Mouse (Mus musculus) erythroid progenitor cell, adult 5-6 weeks (primary cell): ENCODE results near the gene Wipf2. TPM values are rescaled to one million over a fixed set of nuclear protein-coding genes. Genes with fewer than 3 reads are reported as not detected.

Experiments used
- ATAC-seq: replicated peaks from 2 replicates; pipeline ENCODE4 v1.8.0; 2016; ENCODE audit warnings: moderate number of reproducible peaks, mild to moderate bottlenecking, moderate TSS enrichment, inconsistent platforms; ENCODE audit not compliant: poor library complexity, low FRiP score, severe bottlenecking
- total RNA-seq, 2 experiments: library from RNA; stranded (forward) in 1 of 2; stranded (reverse) in 1 of 2; fragments of 150-400 nt in 1 of 2; fragments of 186-747, 209-891 nt in 1 of 2; gene quantifications; 2 replicates each; pipeline versions ENCODE4 v1.2.3 to v1.2.4; 2015 to 2017; ENCODE audit warnings: low replicate concordance in 2 of 2

The Wipf2 gene
- 15.1 and 36.0 TPM in 2 replicates for total RNA-seq (2015; ENCODE audit: low replicate concordance)
- total RNA-seq (2017; ENCODE audit: low replicate concordance), result 8.2 and 8.9 TPM in 2 replicates

- ATAC-seq, result peak; percentile 94
Observed at GRCm38 (mm10) chr11:98863028-98863750, at the start of gene Wipf2. Wipf2 (plus strand) TSS chr11:98863638.

GRCm38 (mm10) chr11:98816706-98817239 lies 46.7 kb upstream of the Wipf2 start:
- ATAC-seq, result no peak

GRCm38 (mm10) chr11:98820968-98821367 lies 42.5 kb upstream of the Wipf2 start:
- ATAC-seq, result no peak

GRCm38 (mm10) chr11:98826071-98826470 lies 37.4 kb upstream of the Wipf2 start:
- ATAC-seq, result peak; percentile 58

- ATAC-seq, result no peak
Observed at GRCm38 (mm10) chr11:98827877-98828276, 35.6 kb upstream of the Wipf2 start.

- ATAC-seq, result no peak
Observed at GRCm38 (mm10) chr11:98829091-98829775, 34.2 kb upstream of the Wipf2 start.

- no peak for ATAC-seq
Observed at GRCm38 (mm10) chr11:98829875-98830274, 33.6 kb upstream of the Wipf2 start.

- ATAC-seq, result no peak
Observed at GRCm38 (mm10) chr11:98835296-98835695, 28.1 kb upstream of the Wipf2 start.

GRCm38 (mm10) chr11:98835725-98836124 lies 27.7 kb upstream of the Wipf2 start:
- ATAC-seq, result no peak

- ATAC-seq, result 0 out of 2 replicates have a peak, but pooled peaks have one; percentile 13
Observed at GRCm38 (mm10) chr11:98836128-98836527, 27.3 kb upstream of the Wipf2 start.

- peak; percentile 89 for ATAC-seq
Observed at GRCm38 (mm10) chr11:98836651-98837141, 26.7 kb upstream of the Wipf2 start, which contains the start of gene Rapgefl1. Rapgefl1 (plus strand) TSS chr11:98836785.

GRCm38 (mm10) chr11:98837231-98837704 lies 26.2 kb upstream of the Wipf2 start:
- ATAC-seq, result no peak

GRCm38 (mm10) chr11:98837917-98838316 lies 25.5 kb upstream of the Wipf2 start:
- ATAC-seq, result no peak

GRCm38 (mm10) chr11:98838512-98838911 lies 24.9 kb upstream of the Wipf2 start:
- no peak for ATAC-seq

- ATAC-seq, result no peak
Observed at GRCm38 (mm10) chr11:98839402-98839801, 24.0 kb upstream of the Wipf2 start.

GRCm38 (mm10) chr11:98839897-98840296 lies 23.5 kb upstream of the Wipf2 start:
- ATAC-seq, result no peak

- ATAC-seq, result no peak
Observed at GRCm38 (mm10) chr11:98846016-98846415, 17.4 kb upstream of the Wipf2 start.

GRCm38 (mm10) chr11:98846865-98847604 lies 16.4 kb upstream of the Wipf2 start:
- ATAC-seq, result no peak

- ATAC-seq, result no peak
Observed at GRCm38 (mm10) chr11:98849196-98849894, 14.1 kb upstream of the Wipf2 start.
